Mouse (Mus musculus) ovary, postnatal 36 days (tissue): ENCODE data around the gene Glrb.
A peak's percentile ranks its signal among the peaks of the same experiment; 100 is the strongest.

ENCODE experiments used
- DNase-seq: peaks from one replicate; pipeline ENCODE4 v3.0.0; 2022; ENCODE audit warnings: low spot score, mixed read lengths

Glrb gene

DNA sequence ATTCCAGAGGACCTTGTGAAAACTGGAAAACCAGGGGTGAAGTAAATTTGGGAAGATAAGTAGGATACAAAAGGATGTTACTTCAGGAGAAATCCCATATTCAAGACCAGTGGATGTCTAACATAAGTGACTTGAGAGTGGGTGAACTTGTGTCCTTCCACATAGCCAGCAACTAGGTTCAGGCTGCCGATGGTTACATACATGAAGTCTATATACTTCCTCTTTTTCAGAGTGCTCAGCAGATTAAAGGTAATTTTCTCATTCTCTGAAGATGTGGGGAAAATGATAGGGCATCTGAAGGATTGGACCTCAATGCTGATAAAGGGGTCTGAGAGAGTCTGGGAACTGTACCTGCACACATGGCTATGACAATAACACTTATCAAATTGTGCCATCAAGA is 89.5 kb downstream of the Glrb start:
- no peak for DNase-seq

- DNase-seq = no peak
Observed at GRCm38 (mm10) chr3:80818619-80819018, 94.8 kb downstream of the Glrb start.

DNA sequence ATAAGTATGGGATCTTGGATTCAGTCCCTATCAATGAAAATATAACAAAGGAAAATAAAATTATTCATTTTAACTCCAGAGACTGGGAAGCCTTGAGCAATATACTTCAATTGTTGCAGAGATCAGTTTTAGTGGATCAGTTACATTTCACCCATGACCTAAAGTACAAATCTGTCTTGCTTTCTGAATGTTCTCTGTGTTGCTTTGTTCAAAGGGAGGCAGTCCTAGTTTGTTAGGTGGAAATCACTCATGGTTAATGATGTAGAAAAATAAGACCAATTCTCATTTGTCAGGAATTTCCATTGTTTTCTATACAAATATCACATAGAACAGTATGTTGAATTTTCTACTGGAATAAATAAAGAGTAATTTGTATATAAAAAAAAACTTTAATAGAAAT is 99.7 kb downstream of the Glrb start:
- no peak for DNase-seq

GRCm38 (mm10) chr3:80812237-80812636 is 101.2 kb downstream of the Glrb start:
- DNase-seq = no peak

GRCm38 (mm10) chr3:80805327-80805726 is 108.1 kb downstream of the Glrb start:
- DNase-seq = no peak

DNA sequence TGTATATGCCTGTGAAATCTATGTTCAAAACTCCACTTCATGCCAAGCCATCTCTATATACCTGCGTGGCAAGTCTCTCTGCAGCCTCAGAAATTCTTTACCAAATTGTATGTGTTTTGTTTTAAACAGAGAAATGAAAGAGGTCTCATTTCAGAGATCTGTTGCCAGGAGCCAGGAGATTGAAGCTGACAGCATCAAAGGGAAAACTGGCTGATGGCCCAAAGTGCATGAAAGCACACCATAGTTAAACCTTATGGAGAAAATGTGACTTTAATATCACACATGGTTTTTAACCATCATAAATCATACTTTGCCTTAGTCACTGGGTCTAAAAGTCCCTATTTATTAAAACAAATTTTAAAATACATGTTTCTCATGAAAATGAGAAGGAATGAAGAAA is 109.6 kb downstream of the Glrb start:
- DNase-seq = no peak

DNA sequence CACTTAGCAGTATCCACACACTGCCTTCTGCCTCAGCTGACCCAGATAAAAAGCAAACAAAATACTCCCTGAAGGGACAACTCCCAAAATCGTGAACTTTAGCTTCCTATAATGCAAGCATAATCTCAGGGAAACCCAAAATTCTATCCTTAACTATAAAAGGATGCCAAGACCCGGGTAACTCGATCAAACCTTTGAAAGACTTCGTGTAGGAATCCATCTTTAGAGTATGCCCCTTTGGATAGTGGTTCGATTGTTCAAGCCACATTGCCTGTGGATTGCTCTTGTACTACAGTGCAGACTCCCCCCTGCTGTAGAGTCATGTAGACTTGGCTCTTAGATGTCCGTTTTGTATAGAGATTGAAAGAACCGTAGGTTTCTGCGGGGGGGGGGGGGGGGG is 110.2 kb downstream of the Glrb start:
- no peak for DNase-seq

- peak; percentile 72 for DNase-seq
Observed at GRCm38 (mm10) chr3:80802596-80803081, 110.8 kb downstream of the Glrb start, which contains the start of gene Gria2. Gene Gria2 (minus strand): TSS chr3:80802835.

DNA sequence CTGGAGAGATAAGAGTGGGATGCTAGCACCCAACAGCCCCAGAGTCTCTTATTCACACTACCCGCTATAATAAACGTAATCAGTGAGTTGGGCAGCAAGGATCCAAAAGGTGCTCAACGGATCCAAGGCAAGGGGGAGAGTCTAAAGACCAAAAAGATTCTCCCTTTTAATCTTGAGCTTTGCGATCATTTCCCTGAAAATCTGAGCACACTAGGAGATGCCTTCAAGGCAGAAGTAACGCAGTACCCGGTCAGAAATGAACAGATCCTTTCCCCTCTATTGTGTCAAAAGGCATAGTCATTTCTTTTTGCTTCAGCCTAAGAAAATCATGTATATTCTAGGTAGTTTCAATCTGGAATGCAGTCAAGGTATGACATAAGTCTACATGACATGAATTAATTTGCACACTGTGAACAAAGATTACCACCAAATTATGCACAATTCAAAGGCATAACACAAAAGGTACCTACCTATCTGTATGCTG is 111.6 kb downstream of the Glrb start:
- no peak for DNase-seq

DNA sequence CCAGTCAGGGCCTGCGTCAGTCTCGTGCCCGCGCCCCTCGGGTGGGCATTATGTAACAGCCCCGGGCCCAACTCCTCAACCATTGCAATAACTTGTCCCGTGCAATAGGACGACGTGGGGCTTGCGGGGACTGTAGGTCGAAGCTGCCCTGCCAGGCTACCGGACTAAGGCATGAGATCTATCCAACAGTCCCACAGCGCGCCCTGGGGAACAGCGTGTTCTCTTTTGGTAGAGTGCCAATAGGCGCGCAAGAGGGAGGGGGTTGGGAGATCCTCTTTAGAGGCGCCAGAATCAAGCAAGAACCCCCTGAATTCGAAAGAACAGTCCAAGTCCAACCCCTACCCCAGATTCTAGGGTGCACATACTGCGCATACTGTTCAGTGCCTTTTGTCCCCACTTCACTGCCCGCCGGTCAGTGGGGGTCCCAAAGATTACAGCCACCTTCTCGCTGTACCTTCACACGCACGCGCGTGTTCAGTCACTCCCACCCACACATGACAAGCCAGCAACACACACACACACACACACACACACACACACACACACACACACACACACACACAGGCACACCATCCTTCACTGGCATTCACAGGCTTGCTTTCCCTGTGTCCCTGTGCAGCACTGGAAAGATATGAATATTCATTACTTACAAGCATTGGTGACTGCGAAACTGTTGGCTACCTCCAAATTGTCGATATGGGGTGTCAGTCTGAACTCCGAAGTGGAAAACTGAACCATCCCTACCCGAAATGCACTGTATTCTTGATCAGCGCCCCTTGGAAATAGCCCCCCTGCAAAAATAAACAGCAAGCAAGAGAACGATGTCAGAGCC is 112.2 kb downstream of the Glrb start:
- peak; percentile 2 for DNase-seq

DNA sequence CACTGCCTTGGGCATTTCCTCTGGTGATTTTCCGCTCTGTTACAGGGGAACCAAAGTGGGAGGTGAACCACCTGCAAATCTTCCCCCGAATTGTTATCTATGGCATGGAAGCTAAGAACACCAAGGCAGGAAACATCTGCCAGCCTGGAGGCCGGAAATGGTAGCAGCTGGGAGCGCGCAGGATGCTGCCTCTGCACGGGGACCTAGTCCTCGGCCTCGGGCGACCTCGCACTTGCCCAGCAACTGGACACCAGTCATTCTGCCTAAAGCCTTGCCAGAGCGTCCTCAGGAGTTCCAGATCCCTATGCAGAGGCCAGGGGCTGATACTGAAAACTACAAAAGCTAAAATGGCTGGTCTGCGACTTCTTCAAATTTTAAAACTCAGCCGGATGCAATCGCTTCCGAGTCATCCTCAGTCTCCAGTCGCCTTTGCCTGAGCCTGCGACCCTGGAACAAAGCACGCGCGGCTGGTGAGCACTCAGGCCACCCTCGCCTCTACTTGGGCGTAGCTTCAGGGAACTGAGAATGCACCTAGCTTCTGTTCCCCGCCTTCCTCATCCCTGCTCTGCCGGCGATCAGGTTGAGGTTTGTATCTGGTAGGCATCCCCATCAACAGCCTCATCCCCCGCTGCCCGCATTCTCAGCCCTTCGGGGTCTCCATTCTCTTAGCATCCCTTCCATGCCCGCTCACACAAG is 113.0 kb downstream of the Glrb start:
- peak; percentile 2 for DNase-seq

- DNase-seq = no peak
Observed at GRCm38 (mm10) chr3:80797935-80798334, 115.5 kb downstream of the Glrb start.

- DNase-seq = no peak
Observed at GRCm38 (mm10) chr3:80796764-80797163, 116.7 kb downstream of the Glrb start.

GRCm38 (mm10) chr3:80795284-80795683 is 118.2 kb downstream of the Glrb start:
- no peak for DNase-seq
